Mouse (Mus musculus): ENCODE measurements around the gene Pa2g4.

The Pa2g4 gene

GRCm38 (mm10) chr10:128535206-128535605 is 30.6 kb downstream of the Pa2g4 start:
- DNase-seq, result no peak

GRCm38 (mm10) chr10:128526366-128527356 is 39.1 kb downstream of the Pa2g4 start:
- DNase-seq, result peak; percentile 94

- peak; percentile 100 for DNase-seq
These were observed 40.0 kb downstream of the Pa2g4 start, which contains the start of gene Esyt1 for GRCm38 (mm10) chr10:128525671-128526308. Gene Esyt1 (minus strand): TSS chr10:128525871.

- DNase-seq, result peak; percentile 97
These were observed 40.8 kb downstream of the Pa2g4 start for GRCm38 (mm10) chr10:128524732-128525662.

- peak; percentile 95 for DNase-seq
These were observed 41.6 kb downstream of the Pa2g4 start for GRCm38 (mm10) chr10:128524111-128524731.

GRCm38 (mm10) chr10:128522351-128522750 is 43.4 kb downstream of the Pa2g4 start:
- peak; percentile 90 for DNase-seq

- peak; percentile 92 for DNase-seq
These were observed 45.2 kb downstream of the Pa2g4 start for GRCm38 (mm10) chr10:128520591-128520990.

GRCm38 (mm10) chr10:128518833-128519232 is 47.0 kb downstream of the Pa2g4 start:
- DNase-seq, result peak; percentile 93

- peak; percentile 87 for DNase-seq
These were observed 49.1 kb downstream of the Pa2g4 start for GRCm38 (mm10) chr10:128516677-128517076.

- peak; percentile 93 for DNase-seq
These were observed 49.8 kb downstream of the Pa2g4 start for GRCm38 (mm10) chr10:128516029-128516428.

- DNase-seq, result no peak
These were observed 50.7 kb downstream of the Pa2g4 start for GRCm38 (mm10) chr10:128515044-128515443.

- peak; percentile 91 for DNase-seq
These were observed 54.0 kb downstream of the Pa2g4 start for GRCm38 (mm10) chr10:128511761-128512160.

GRCm38 (mm10) chr10:128511189-128511588 is 54.6 kb downstream of the Pa2g4 start:
- DNase-seq, result peak; percentile 88

GRCm38 (mm10) chr10:128510301-128510700 is 55.5 kb downstream of the Pa2g4 start:
- peak; percentile 90 for DNase-seq

GRCm38 (mm10) chr10:128509831-128510230 is 56.0 kb downstream of the Pa2g4 start:
- no peak for DNase-seq

GRCm38 (mm10) chr10:128509203-128509602 is 56.6 kb downstream of the Pa2g4 start:
- peak; percentile 91 for DNase-seq

GRCm38 (mm10) chr10:128508260-128508659 is 57.5 kb downstream of the Pa2g4 start:
- peak; percentile 80 for DNase-seq

Data from heart, adult 11 months (tissue).